Mouse (Mus musculus): ENCODE data around the gene Ldhc.
"Not testable (repeated sequence)": the region's sequence is repeated elsewhere in the genome, so short reads cannot be mapped to it uniquely, and the experiment has no call there.

Ldhc gene

DNA sequence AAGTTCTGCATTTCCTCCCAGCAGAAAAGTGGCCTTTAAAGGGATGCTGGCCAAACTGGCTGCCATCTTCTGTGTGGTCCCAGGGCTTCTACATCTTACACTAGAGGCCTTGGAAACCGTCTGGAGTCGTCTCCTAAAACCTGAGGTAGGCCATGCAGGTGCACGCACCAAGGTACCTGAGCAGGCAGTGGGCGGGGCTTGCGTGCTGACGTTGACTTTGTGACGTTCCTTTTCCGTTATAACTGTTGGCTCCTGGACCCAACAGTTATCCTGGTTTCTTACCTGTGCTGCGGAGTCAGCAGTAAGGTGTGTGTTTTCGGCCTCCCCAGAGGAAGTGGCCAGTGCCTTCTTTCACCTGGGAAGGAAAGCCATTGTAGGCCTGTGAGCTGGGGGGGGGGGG is at the start of gene Ldhc:
TSS of gene Ldhc (plus strand) at position 208 of the 400 bp plus-strand sequence.
- no peak for DNase-seq (ENCODE audit: low read depth, low spot score)

DNA sequence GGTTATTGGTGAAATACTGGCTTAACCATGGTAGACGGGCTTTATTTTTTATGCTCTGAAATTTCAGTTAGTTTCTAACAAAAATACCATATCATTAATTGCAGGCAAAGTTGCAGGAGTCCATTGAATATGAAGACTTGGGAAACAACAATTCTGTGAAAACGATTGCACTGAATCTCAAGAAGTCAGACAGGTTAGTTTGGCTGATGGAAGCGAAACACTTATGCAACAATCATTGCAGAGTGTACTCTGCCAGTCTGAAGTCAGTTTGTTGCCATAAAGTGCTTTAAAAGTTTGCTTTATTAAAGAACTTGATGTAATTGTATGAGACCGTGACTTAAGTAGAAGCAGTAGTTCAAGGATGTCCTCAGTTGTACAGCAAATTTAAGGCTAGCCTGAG is 47.0 kb upstream of the Ldhc start:
- DNase-seq (ENCODE audit: low read depth, low spot score): no peak

DNA sequence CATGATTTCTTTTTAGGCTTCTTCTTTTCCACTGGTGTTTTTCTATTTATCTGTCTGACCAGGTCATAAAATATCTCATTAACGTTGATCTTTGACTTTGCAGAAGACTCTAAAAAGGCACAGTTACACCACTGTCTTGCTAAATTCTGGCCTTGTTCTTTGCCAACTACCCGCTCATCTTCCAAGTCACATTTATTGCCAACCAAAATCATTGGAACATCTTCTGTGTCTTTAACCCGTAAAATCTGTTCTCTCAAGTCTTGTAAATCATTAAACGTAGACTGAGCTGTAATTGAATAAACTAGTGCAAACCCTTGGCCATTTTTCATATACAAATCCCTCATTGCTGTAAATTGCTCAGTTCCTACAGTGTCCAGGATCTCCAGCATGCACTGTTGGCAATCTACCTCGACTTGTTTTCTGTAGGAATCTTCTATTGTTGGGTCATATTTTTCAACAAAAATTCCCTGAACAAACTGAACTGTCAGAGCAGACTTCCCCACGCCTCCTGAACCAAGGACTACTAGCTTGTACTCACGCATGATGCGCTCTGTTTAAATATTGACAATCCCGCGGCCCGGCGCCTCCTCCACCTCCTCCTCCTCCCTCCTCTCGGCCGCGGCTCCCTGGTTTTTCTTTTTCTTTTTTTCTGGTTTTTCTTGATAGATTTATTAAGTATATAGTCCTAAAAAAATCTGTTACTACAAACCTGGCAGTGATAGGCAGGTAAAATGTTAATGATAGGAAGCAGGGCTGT is 39.9 kb upstream of the Ldhc start:
- not testable (repeated sequence) for DNase-seq (ENCODE audit: low read depth, low spot score)

DNA sequence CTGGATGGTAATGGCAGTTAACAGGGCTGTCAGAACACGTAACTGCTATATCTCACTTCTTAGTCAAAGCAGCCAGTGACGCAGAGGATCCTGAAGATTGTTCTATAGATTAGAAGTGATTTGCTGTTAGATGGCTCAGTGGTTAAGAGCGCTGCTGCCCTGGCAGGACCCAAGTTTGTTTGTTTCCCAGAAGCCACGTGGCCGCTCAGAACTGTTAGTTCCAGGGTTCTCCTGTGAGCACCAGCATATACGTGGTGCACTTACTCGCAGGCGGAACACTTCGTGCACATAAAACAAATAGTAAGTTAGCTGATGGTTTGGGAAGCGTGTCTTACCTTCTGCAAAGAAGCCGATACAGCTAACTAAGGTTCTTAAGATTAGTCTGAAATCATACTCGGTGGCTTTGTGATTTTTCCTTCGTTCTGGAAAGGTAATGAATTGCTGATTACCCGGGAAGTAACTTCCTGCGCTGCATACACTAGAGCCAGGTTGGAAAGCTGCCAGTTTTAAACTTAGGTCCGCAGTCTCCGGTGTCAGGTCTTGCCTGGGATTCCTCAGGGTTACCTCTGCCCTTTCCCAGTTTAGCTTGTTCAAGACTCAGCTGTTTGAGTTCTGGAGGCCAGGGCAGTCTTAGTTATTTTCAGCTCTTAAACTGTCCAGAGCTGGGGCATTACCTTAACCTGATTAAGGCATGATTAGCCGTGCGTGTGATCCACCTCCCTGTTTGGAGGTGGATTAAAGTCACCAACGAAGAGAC is 33.8 kb upstream of the Ldhc start:
- DNase-seq (ENCODE audit: low read depth, low spot score): peak; percentile 95

DNA sequence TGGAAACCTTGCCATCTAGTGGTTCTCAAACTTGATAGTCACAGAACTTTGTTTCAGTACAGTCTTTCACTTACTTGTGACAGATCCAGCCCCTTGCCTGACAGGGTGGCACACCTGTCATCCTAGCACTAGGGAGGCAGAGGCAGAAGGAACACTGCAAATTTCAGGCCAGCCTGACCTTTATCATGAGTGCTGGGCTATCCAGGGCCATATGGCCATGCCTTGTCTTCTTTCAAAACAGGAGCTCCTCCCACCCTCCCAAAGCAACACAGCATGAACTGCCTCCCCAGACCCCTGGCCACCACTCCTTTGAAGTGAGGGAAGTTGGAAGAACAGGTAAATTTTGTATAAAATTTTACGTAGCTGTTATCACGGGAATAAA is 33.2 kb upstream of the Ldhc start:
- DNase-seq (ENCODE audit: low read depth, low spot score): no peak

DNA sequence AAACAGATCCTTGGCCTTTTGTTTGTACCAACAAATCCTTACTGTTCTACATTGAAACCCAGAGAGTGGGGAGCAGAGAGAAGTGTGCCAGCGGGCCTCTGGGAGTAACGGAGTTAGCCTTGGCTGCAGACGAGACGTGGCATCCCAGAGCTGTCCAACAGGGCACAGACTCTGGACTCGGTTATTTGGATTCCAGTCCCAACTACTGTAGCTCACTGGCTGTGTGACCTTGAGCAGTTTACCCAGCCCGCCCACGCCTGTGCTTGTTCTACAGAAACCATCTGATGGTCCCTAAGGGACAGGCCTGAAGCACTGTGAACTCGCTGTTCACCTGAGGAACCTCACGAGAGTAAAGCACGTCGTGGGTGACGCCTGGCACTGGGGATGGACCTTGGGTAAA is 31.1 kb upstream of the Ldhc start:
- no peak for DNase-seq (ENCODE audit: low read depth, low spot score)

DNA sequence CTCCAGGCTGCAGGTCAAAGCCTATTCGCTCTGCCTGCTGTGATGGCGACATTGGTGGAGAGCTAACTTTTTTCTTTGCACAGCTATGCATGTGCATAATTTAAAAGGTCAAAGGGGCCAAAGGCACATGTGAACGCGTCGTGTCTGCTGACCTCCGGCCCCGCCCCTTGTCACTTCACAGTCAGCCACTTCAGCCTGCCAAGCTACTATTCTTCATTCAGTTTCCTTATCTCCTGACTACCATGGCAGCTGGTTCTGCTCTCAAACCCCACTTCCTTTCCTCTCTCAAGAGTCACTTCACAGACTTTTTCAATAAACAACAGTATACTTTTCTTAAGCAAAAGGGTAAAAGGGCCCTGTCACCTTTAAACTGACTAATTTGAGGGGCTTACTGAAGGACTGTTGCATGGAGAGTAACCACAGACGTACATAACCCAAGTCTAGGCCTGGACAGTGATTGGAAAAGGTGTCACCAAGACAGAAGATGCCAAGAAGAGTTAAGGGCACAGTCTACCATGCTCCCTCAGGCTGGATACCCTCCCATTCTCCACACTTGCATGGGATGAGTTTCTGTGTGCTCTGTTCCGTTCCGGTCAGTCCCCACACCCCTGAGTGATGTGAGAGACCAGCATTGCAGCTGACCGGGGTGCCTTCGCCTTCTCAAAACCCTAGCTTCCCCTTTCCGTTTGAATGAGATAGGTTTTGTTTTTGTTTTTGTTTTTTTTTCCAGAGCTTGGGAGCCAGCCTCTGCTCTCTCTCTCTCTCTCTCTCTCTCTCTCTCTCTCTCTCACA is 30.0 kb upstream of the Ldhc start:
- DNase-seq (ENCODE audit: low read depth, low spot score): no peak

DNA sequence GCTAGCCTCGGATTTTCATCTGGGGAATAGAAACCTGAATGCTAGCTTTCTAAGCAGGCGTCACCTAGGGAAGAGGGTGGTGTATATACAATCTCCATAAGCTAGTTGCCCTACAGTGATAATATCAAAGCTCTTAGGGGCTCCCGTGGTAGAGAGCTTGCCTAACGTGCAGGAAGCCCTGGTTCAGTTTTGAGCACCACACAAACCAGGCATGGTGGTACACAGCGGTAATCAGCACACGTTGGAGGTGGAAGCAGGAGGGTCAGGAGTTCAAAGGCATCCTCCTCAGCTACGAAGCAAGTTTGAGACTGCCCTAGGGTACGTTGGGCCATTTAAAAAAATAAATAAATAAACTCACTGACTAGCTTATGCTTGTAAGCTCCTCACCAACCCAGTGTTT is 29.3 kb upstream of the Ldhc start:
- no peak for DNase-seq (ENCODE audit: low read depth, low spot score)

DNA sequence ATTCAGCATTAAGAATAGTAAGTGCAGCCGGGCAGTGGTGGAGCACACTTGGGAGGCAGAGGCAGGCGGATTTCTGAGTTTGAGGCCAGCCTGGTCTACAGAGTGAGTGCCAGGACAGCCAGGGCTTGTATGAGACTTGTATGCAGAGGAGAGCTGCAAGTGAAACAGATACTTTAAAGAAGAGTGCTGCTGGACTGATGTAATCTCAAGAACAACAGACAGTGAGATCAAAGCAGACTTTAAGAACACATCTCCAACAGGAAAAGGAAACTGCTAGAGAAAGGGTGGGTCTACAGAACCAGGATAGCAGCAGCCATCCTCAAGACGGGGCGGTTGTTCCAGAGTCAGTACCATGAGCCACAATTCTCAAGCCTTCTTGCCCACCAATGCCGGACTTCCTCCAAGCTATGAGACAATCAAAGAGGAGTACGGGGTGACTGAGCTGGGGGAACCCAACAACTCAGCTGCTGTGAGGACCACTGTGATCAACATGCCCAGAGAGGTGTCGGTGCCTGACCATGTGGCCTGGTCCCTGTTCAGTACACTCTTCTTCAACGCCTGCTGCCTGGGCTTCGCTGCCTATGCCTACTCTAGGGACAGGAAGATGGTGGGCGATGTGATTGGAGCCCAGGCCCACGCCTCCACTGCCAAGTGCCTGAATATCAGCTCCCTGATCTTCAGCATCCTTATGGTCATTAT is 28.7 kb upstream of the Ldhc start:
- not testable (repeated sequence) for DNase-seq (ENCODE audit: low read depth, low spot score)

DNA sequence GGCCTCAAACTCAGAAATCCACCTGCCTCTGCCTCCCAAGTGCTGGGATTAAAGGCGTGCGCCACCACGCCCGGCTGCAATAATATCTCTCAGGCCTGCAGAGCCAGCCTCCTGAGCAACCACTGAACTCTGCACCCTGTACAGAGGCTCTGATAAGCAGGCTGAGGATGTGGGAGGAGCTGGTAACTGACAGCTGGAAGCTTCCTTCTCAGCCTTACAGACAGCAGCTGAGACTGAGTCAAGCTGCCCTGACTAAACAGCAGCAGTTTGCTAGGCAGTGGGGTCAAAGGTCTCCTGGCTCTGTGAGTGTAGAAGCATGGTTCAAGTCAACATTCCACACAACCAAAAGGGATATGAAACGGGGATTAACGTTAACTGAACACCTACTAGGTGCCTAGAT is 27.7 kb upstream of the Ldhc start:
- no peak for DNase-seq (ENCODE audit: low read depth, low spot score)

DNA sequence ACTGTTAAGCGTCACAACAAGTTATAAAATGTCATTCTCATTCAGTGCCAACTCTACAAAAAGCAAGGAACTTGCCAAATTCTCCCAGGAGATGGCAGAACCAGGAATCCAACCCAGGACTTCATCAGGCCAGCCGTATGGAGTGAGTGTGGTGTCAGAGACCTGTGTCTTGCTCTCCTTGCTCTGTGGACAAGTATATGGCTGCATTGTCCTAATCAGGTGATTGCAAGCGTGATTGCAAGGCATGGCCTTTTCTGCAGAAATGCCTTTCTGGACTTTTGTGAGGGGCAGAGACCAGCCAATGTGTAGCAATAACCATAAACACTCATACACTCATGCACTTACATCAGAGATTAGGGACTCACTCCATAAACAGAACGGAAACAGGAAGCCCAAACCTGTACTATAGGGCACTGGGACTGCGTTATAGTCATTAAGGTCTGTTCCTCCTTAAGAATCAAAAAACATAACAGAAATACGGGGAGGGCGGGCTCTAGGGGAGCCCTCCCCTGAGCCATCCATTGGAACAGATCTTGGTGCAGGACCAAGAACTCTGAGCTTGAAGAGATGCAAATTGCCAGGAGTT is 27.2 kb upstream of the Ldhc start:
- no peak for DNase-seq (ENCODE audit: low read depth, low spot score)

DNA sequence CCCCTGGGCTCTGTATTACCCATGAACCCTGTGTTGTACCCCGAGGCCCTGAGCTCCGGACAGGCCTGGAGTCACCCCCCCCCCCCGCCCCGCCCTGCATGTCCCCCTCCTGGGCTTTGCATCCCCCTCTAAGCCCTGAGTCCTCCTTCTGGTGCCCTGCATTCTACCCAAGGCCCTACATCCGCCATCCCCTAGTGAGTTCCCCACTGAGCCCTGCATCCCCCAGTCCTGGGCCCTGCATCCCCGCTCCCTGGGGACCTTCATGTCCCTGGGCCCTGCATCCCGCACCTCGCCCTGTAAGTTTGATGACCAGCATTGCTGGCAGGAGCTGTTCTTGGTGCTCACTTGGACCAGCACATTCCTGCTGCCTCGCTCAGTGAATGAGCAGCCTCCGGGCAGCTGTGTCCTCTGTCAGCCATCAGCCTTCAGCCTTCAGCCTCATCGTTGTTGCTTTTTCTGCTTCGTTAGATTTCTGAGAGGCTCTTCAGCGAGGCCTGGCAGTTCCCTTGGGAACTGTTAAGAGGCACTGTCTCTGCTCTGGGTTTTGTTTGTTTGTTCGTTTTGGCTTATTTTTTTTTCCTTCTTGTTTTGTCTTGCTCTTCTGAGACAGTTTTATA is 25.9 kb upstream of the Ldhc start:
- no peak for DNase-seq (ENCODE audit: low read depth, low spot score)

DNA sequence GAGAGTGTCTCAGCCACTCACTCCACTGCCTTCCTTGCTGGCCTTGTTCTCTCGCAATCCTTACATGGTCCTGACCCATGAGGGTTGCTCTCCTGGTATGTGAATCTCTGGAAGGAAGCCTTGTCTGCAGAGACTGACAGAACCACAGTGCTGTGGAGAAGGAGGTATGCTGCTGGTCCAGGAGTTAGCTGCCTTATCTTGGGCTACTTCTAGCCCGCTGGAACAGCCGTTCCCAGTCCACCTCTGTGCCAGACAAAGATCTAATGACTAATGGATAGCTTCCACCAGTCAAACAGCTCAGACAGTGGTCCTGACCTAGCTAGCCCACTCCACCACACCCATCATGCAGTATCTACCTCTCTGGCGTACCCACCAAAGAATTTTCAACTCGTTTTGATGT is 24.6 kb upstream of the Ldhc start:
- no peak for DNase-seq (ENCODE audit: low read depth, low spot score)

DNA sequence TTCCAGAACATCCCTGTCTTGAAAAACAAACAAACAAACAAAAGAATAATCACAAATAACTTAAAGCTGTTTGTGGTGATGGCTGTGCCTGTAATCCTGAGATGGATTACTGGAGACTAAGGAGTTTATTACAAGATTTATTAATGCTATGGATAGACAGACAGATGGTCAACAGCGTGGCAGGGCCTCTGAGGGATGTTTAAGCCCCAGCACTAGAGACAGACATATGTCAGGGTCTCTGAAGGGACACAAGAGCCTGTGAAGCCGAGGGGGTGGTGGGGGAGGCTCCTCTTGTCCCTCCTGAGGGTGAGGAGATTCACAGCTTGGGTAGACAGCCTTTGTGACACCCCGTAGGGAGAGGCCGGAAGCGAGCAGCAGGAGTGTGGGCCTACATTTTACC is 23.9 kb upstream of the Ldhc start:
- DNase-seq (ENCODE audit: low read depth, low spot score): no peak

DNA sequence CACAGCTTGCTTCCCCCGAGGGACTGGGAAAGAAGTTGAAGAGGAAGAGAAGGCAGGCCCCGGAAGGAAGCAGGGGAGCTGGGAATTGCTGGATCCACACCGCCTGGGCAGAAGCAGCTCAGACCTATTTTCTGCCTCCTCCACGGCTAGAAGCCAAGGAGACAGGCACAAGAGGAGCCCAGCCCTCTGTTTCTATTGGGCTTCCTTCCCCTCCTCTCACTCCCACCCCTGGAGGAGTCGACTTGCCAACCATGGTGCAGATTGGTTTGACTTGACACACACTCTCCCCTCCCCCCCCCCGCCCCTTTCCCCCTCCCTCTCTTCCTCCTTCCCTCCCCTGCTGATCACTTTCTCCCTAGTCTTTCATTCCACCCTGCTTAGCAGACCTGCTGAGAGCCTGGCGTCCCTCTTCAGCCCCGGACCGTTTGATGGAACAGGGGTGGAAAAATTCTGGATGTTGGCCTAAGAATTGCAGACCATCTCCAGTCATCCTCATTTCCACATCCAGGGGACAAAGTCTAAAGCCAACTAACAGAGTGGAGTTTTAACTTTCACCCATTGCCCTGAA is 22.8 kb upstream of the Ldhc start:
- DNase-seq (ENCODE audit: low read depth, low spot score): peak; percentile 90

DNA sequence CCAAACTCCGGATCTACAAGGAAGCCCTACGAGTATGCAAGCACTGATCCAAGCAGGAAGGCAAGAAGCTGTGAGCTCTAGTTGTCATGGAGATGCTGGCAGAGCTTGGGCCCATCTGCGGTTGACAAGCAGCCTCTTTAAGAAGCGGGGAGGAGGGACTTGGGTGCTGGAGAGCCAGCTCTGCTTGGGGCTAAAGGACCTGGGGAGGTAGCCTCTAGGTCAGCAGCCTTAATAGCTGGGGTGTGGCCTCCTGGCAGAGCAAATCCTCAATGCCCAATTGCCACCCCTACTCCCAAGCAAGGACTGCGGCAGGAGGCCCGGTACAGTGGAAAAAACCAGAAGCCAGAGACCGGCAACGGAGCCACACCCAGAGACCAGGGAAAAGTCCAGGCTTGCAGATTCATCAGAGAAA is 22.1 kb upstream of the Ldhc start:
- DNase-seq (ENCODE audit: low read depth, low spot score): peak; percentile 96

DNA sequence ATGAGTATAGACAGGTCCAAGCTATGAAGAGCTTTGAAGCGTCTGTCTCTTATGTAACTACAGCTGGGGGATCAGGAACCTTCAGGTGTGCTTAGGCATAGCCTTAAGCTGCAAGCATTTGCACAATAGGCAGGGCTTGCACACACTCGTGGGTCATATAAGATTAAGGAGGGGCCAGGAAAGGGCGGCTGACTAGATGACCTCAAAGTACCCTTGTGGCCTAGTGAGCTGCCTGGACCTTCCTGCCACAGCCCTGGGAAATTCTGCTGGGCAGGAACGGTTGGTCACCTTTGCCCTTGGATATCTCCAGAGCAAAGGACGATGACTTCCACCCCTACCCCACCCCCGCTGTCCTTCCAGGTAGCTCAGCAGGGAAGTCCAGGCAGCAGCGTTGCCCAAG is 21.6 kb upstream of the Ldhc start:
- DNase-seq (ENCODE audit: low read depth, low spot score): peak; percentile 54

DNA sequence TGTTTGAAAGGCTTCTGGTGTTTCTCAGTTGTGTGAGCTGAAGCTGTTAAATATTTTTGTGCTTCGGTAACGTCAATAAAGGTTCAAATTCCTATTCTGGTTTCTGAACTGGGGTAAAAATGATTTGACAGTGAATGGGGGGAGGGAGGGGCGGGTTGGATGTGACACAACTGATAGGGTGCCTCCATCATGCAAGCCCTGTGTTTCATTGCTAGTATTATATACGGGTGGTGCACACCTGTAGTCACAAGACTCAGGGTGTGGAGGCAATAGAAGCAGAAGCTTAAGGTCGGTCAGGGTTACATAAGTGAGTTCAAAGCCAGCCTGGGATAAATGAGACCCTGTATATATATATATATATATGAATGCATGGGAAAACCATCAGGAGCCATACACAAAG is 21.1 kb upstream of the Ldhc start:
- no peak for DNase-seq (ENCODE audit: low read depth, low spot score)

DNA sequence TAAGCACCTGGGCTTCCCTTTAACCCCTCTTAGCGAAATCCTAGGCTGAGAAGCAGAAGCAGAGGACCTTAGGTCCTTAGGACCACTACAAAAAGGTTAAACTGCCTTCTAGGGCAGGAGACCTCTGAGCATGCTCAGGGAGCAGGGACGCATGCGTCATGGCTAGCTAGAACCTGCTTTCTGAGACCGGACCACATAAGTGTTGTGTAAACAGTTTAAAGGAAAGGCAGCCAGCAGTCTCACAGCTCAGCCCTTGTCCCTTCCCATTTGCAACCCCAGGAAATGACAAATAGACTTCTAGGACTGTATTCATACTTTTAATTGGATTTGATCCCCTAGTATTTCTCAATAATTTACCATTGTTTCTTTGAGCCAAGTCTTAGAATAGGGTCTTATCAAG is 20.7 kb upstream of the Ldhc start:
- DNase-seq (ENCODE audit: low read depth, low spot score): no peak

DNA sequence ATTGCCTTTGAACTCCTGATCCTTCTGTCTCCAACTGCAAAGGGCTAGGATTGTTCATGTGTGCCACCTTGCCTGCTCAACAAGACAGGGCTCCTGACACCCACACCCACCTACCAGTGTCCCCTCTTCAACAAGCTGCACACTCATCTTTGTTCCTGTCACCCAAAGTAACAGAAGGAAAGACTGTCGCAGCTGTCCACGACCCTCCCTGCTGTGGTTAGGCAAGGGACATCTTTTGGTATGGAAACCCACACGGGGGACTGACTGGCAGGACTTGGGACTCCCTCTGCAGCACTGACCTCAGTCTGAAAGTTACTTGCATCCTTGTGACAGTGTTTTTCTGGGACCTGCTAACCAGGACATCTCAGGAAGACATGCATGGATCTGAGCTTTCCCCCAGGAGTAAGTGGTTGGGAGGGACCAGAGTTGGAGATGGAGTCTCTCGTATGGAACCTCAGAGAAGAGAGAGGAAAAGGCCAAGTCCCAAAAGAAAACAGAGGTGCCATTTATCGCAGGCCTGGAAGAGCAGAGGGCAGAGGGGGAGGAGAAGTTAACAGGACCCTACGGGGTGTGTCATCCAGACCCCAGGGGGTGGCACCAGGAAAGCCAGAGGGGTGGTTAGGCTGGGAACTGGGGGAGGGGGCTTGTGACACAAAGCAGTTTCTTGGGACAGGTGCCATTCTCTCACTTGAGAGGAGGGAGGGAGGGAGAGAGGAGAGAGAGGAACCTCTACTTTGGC is 20.0 kb upstream of the Ldhc start, which contains the start of gene Ldha:
TSS of gene Ldha (plus strand) at position 689 of the 739 bp plus-strand sequence.
- DNase-seq (ENCODE audit: low read depth, low spot score): no peak

All from skeletal muscle tissue, adult 2 months (tissue).